Mouse (Mus musculus) left cerebral cortex, adult 11 months (tissue): Measurements from ENCODE around the gene Ccnc.
"Not testable (repeated sequence)": the region's sequence is repeated elsewhere in the genome, so short reads cannot be mapped to it uniquely, and the experiment has no call there.

ENCODE experiments used
- DNase-seq: peaks from one replicate; pipeline ENCODE4 v3.0.0; 2022; ENCODE audit warnings: low spot score

The Ccnc gene

DNA sequence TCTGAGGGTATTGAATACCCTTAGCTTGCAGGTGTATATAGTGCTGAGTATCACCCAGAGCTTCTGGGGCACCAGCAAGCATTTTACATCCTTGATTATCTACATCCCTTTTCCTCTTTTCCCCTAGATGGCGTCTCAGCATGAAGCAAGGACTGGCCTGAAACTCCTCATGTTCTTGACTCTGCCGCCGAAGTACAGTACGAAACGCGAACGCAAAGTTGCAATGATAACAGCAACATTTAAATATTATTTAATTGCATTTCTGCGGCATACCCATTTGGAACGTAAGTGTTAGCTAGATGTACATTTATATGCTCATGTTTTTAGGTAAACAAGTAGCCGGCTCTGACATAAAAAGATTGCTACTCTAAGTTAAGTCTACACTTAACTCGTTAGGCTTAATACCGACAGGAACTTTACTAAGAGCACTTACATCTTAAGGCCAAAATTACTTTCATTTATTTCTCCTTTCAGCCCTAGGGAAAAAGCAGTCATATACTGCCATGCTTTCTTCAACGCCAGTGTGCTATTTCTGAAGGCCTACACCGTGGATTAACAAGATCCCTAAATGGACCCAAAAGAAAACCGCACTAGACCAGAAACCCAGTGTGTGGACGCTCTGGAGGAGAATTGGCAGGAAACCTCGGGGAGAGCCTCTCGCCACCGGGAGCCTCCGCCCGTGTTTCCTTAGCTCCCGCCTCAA lies 438 bp upstream of the Ccnc start:
- DNase-seq = peak; percentile 58

DNA sequence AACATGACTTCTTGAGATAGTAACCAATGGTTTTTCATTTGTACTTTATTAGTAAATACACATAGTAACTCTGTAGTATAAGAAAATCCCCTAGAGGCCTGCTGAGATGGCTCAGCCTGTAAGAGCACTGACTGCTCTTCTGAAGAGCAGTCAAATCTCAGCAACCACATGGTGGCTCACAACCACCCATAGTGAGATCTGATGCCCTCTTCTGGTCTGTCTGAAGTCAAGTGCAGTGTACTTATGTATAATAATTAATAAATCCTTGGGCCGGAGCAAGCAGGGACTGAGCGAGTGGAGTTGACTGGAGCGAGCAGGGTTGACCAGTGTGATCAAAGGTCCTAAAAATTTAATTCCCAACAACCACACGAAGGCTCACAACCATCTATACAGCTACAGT lies 11.7 kb downstream of the Ccnc start:
- no peak for DNase-seq

GRCm38 (mm10) chr4:21744142-21744541 lies 16.6 kb downstream of the Ccnc start:
- DNase-seq = not testable (repeated sequence)

- DNase-seq = no peak
Measured at GRCm38 (mm10) chr4:21745723-21746122, 18.2 kb downstream of the Ccnc start.

- DNase-seq = no peak
Measured at GRCm38 (mm10) chr4:21755123-21755789, 27.8 kb downstream of the Ccnc start.

DNA sequence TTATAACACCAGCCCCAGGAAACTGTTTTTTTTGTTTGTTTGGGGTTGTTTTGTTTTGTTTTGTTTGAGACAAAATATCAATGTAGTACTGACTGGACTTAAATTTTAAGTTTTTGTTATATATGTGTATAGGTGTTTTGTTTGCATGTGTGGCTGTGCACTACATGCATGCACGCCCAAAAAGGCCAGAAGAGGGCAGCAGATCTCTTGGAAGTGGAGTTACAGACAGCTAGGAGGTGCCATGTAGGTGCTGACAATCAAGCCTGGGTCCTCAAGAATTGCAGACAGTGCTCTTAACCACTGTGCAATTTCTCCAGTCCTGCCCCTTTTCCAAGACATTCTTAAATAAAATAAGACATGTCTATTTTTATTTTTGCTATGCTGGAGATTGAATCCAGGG lies 31.4 kb downstream of the Ccnc start:
- no peak for DNase-seq

DNA sequence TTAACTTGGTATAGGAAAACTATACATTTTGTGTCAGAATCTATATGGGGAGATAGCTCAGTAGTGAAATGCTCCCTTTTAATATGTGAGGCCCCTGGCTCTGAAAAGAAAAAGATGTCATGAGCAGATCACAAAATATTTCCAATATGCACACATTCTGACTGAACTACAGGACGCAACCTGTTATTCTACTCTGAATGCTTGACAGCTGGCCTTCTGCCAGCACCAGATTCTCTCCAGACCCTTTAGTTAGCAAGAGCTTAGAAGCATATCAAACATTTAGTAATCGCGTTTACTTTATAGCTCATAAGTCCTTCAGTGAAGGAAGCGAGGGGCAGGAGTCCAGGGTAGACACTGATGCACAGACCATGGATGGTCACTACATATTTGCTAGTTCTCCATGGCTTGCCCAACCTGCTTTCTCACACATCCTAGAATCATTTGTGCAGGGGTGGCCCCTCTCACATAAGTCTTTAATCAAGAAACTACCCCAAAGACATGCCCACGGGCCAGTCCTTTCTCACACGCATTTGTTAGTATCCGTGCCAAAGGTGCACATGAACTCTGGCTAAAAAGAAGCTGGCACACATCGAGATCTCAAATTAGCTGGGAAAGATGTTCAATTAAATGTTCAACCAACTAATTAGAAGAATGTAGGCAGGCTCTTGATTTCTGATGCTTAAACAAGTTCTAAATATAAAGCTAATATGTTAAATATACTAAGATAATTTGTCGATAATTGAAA lies 34.1 kb downstream of the Ccnc start:
- no peak for DNase-seq

GRCm38 (mm10) chr4:21763827-21764226 lies 36.3 kb downstream of the Ccnc start:
- DNase-seq = no peak

- no peak for DNase-seq
Measured at GRCm38 (mm10) chr4:21766171-21766862, 38.8 kb downstream of the Ccnc start.

- peak; percentile 81 for DNase-seq
Measured at GRCm38 (mm10) chr4:21766863-21767304, 39.4 kb downstream of the Ccnc start, which contains the start of the genes Usp45 and Tstd3. Usp45 (plus strand) TSS chr4:21767156. Tstd3 (minus strand) TSS chr4:21767212.

DNA sequence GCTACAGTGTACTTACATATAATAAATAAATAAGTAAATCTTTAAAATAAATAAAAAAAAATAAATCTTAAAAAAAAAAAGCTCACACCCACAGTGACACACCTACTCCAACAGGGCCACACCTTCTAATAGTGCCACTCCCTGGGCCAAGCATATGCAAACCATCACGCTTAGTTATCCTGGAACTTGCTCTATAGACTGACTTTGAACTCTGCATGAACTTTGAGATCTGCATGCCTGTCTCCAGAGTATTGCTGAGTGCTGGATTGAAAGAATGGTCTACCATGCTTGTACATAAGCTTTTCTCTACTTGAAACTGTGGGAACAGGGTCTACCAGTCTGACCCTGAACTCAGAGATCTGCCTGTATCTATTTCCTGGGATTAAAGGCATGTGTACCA lies 43.6 kb downstream of the Ccnc start:
- no peak for DNase-seq

DNA sequence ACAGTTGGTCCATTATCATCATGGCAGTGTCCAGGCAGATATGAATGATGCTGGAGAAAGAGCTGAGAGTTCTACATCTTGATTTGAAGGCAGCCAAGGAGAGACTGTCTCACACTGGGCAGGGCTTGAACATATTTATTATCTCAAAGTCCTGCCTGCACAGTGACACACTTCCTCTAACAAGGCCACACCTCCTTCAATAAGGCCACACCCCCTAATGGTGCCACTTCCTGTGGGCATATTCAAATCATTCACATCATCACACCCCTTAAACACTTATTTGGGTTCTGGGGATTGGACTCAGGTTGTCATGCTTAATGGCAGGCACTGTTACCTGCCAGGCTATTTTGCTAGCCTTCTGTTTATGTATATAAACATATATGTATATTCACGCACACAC lies 44.8 kb downstream of the Ccnc start:
- DNase-seq = no peak

GRCm38 (mm10) chr4:21776091-21776945 lies 48.8 kb downstream of the Ccnc start:
- DNase-seq = peak; percentile 83

GRCm38 (mm10) chr4:21776946-21777265 lies 49.4 kb downstream of the Ccnc start:
- DNase-seq = no peak

- no peak for DNase-seq
Measured at GRCm38 (mm10) chr4:21780816-21781726, 53.6 kb downstream of the Ccnc start.

DNA sequence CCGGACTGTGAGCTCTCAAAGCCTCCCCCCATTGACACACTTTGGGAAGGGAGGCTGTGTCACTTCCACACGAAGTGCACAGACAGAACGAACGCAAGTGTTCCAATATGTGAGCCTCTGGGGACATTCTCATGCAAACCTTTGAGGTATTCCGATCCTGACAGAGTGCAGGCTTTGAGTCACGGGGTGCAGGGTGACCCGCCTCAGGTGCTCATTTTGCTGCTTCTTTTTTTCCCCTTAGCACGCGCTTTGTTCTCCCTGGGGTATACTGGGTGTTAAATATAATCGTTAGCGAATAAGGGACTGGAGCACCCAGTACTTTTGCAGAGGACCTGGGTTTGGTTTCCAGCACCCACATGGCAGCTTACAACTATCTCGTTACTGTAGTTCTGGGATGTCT lies 58.8 kb downstream of the Ccnc start:
- no peak for DNase-seq

DNA sequence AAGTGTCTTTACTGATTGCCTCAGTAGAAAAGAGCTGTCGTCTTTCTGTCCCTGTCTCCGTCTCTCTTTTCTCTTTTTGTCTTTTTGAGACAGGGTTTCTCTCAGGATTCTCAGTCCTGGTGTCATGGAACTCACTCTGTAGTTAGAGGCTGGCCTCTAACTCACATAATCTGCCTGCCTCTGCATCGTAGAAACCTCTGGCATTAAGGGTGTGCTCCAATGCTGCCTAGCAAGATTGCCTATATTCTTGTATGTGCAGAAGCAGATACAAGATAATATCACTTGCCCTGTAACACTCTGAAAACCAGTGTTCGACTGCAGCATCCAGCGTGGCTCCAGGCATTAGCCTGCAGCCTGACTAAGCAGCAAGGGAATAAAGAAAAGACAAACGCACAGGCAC lies 61.4 kb downstream of the Ccnc start:
- DNase-seq = no peak

DNA sequence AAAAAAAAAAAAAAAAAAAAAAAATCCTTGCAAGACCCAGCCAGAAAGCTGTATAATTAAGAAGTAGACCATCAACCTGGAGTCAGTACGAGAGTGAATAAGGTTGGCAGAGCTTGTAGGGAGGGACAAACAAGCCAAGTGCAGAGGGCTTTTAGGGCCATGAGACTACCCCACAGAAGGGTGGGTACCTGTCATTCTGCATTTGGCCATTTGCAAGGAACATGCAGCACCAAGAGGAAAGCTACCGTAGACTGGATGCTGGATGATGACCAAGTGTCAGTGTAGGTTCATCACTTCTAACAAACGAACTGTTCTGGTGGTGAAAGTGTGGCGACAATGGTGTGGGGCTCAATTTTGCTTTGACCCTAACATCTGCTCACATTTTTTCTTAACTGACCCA lies 62.3 kb downstream of the Ccnc start:
- DNase-seq = no peak

GRCm38 (mm10) chr4:21793631-21794030 lies 66.1 kb downstream of the Ccnc start:
- DNase-seq = no peak

GRCm38 (mm10) chr4:21801013-21801412 lies 73.5 kb downstream of the Ccnc start:
- DNase-seq = no peak
